Mouse (Mus musculus): ENCODE results near the gene Pkn3. TPM values are rescaled to one million over a fixed set of nuclear protein-coding genes. Genes with fewer than 3 reads are reported as not detected.
A peak's percentile ranks its signal among the peaks of the same experiment; 100 is the strongest.
"Not testable (repeated sequence)": the region's sequence is repeated elsewhere in the genome, so short reads cannot be mapped to it uniquely, and the experiment has no call there.

Pkn3 gene
- total RNA-seq, 2 experiments from 2014 or later, result 2.9 to 3.6 TPM

GRCm38 (mm10) chr2:30111500-30111899 is 34.0 kb downstream of the Pkn3 start:
- TF ChIP-seq CTCF (IDR thresholded peaks at IDR 0.05), result no peak
- intact Hi-C loops (cut with DNase I), result no loop called here
- Histone ChIP-seq H3K4me3 (no peak overlapping the region), H3K27ac (no peak overlapping the region)
- no peak for DNase-seq (ENCODE audit: extremely low spot score in 1 of 2, low spot score in 2 of 2)

GRCm38 (mm10) chr2:30112564-30112963 is 35.1 kb downstream of the Pkn3 start:
- no peak overlapping the region for H3K27ac ChIP-seq
- DNase-seq (ENCODE audit: extremely low spot score in 1 of 2, low spot score in 2 of 2), result no peak
- intact Hi-C loops (cut with DNase I), result no loop called here

GRCm38 (mm10) chr2:30119641-30120051 is 42.2 kb downstream of the Pkn3 start:
- TF ChIP-seq CTCF (IDR thresholded peaks at IDR 0.05), result peak; percentile 2; the same call in 1 of the 2 replicates
- DNase-seq (ENCODE audit: extremely low spot score in 1 of 2, low spot score in 2 of 2), result peak; percentile 69 to 72
- intact Hi-C loops (cut with DNase I), result loop anchor here (5.0 kb wide), 1 partner anchor 152 kb away; the partner anchor contains the start of gene Sptan1
- Histone ChIP-seq H3K27ac (peak overlapping the region; percentile 86), H3K4me3 (no peak overlapping the region)

More at GRCm38 (mm10) chr2:30112564-30112963, 35.1 kb downstream of the Pkn3 start:
- H3K4me3 ChIP-seq, result no peak overlapping the region
- TF ChIP-seq CTCF (IDR thresholded peaks at IDR 0.05), result no peak

GRCm38 (mm10) chr2:30120269-30120668 is 42.8 kb downstream of the Pkn3 start:
- no peak overlapping the region for H3K4me3 ChIP-seq
- intact Hi-C loops (cut with DNase I), result loop anchor here (5.0 kb wide), 1 partner anchor 153 kb away; the partner anchor contains the start of gene Sptan1
- peak overlapping the region; percentile 86 for H3K27ac ChIP-seq
- no peak for DNase-seq (ENCODE audit: extremely low spot score in 1 of 2, low spot score in 2 of 2)
- TF ChIP-seq CTCF (IDR thresholded peaks at IDR 0.05), result no peak

- no peak for TF ChIP-seq CTCF (IDR thresholded peaks at IDR 0.05)
- Histone ChIP-seq H3K4me3 (peak overlapping the region; percentile 79), H3K27ac (peak overlapping the region; percentile 99)
- intact Hi-C loops (cut with DNase I), result loop anchor here (5.0 kb wide), 1 partner anchor 155 kb away; the partner anchor contains the start of gene Sptan1
- no peak for DNase-seq (ENCODE audit: extremely low spot score in 1 of 2, low spot score in 2 of 2)
These were observed 45.3 kb downstream of the Pkn3 start for GRCm38 (mm10) chr2:30122766-30123165.

- no peak for TF ChIP-seq CTCF (IDR thresholded peaks at IDR 0.05)
- DNase-seq (ENCODE audit: extremely low spot score in 1 of 2, low spot score in 2 of 2), result no peak
- Histone ChIP-seq H3K4me3 (peak overlapping the region; percentile 79), H3K27ac (peak overlapping the region; percentile 99)
- intact Hi-C loops (cut with DNase I), result loop anchor here (2.0 to 5.0 kb wide), 2 partner anchors 57 to 157 kb away; partner anchors contain the start of gene Sptan1
These were observed 46.4 kb downstream of the Pkn3 start for GRCm38 (mm10) chr2:30123729-30124471.

- peak within 1 kb of the TSS; percentile 99 for H3K27ac ChIP-seq
- no peak for TF ChIP-seq CTCF (IDR thresholded peaks at IDR 0.05)
- DNase-seq (ENCODE audit: extremely low spot score in 1 of 2, low spot score in 2 of 2), result peak; percentile 93 to 94
- intact Hi-C loops (cut with DNase I), result loop anchor here (2.0 to 5.0 kb wide), 2 partner anchors 58 to 157 kb away; partner anchors contain the start of gene Sptan1
- H3K4me3 ChIP-seq, result peak within 1 kb of the TSS; percentile 79
These were observed 47.2 kb downstream of the Pkn3 start, which contains the start of gene Zer1 for GRCm38 (mm10) chr2:30124472-30125274. Gene Zer1, minus strand, starts transcription at chr2:30124585.

- intact Hi-C loops (cut with DNase I), result no loop called here
- Histone ChIP-seq H3K4me3 (no peak overlapping the region), H3K27ac (no peak overlapping the region)
- TF ChIP-seq CTCF (IDR thresholded peaks at IDR 0.05), result peak; percentile 87
- no peak for DNase-seq (ENCODE audit: extremely low spot score in 1 of 2, low spot score in 2 of 2)
These were observed 51.3 kb downstream of the Pkn3 start for GRCm38 (mm10) chr2:30128789-30129188.

GRCm38 (mm10) chr2:30130156-30130555 is 52.7 kb downstream of the Pkn3 start:
- Histone ChIP-seq H3K27ac (no peak overlapping the region), H3K4me3 (no peak overlapping the region)
- intact Hi-C loops (cut with DNase I), result loop anchor here (5.0 kb wide), 1 partner anchor 42 kb away; the partner anchor contains the start of gene Endog
- no peak for TF ChIP-seq CTCF (IDR thresholded peaks at IDR 0.05)
- no peak for DNase-seq (ENCODE audit: extremely low spot score in 1 of 2, low spot score in 2 of 2)

GRCm38 (mm10) chr2:30131240-30131639 is 53.8 kb downstream of the Pkn3 start:
- DNase-seq (ENCODE audit: extremely low spot score in 1 of 2, low spot score in 2 of 2); H3K27ac ChIP-seq; H3K4me3 ChIP-seq: not testable (repeated sequence)
- intact Hi-C loops (cut with DNase I), result loop anchor here (5.0 kb wide), 1 partner anchor 41 kb away; the partner anchor contains the start of gene Endog
- TF ChIP-seq CTCF (IDR thresholded peaks at IDR 0.05), result peak; percentile 16

- intact Hi-C loops (cut with DNase I), result loop anchor here (5.0 kb wide), 1 partner anchor 39 kb away; the partner anchor contains the start of gene Endog
- Histone ChIP-seq H3K4me3 (peak overlapping the region; percentile 96), H3K27ac (peak overlapping the region; percentile 83)
- no peak for TF ChIP-seq CTCF (IDR thresholded peaks at IDR 0.05)
- DNase-seq (ENCODE audit: extremely low spot score in 1 of 2, low spot score in 2 of 2), result no peak
These were observed 55.5 kb downstream of the Pkn3 start for GRCm38 (mm10) chr2:30132801-30133612.
